Mouse (Mus musculus): ENCODE measurements around the gene Lce3c. TPM values are rescaled to one million over a fixed set of nuclear protein-coding genes. Genes with fewer than 3 reads are reported as not detected.
A peak's percentile ranks its signal among the peaks of the same experiment; 100 is the strongest.

The Lce3c gene
- total RNA-seq (2014; rRNA removed), result not detected in 2 replicates
- not detected in 2 replicates for polyA plus RNA-seq (2015; fragmentation: Nextera tagmentation; extraction: Ambion mirVana)

DNA sequence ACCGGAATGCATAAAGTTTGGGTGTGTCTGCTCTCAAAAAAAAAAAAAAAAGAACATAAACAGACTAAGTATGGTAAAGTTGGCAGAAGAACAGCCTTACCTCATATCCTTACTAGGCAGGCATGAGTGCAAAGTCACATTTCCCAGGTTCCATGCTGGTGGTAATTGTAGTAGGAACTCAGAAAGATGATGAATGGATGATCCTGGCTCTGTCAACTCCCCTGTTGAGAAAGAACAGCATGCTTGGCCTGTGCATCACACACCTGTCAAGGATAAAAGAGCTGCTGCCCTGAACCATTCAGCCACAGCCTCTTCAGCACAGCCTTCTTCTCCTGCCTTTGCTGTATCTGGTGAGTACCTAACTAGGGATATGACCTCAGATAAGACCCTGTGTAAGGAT, at the start of gene Lce3c:
TSS of gene Lce3c (plus strand) at position 301 of the 400 bp plus-strand sequence.
- ATAC-seq, result no peak
- Histone ChIP-seq H3K4me3 (ENCODE audit: low read depth, low read length) (no peak within 1 kb of the TSS), H3K36me3 (ENCODE audit: insufficient read depth) (no peaks in the 10 kb centered on the region), H3K9me3 (ENCODE audit: low read length) (no peaks in the 10 kb centered on the region), H3K4me1 (ENCODE audit: insufficient read depth) (no peaks in the 10 kb centered on the region), H3K27ac (ENCODE audit: low read depth, low read length) (no peak within 1 kb of the TSS), H3K4me2 (ENCODE audit: low read depth) (no peak within 1 kb of the TSS), H3K27me3 (ENCODE audit: insufficient read depth, low read length) (no peaks in the 10 kb centered on the region), H3K9ac (no peak within 1 kb of the TSS)
- WGBS, result 85% methylated on average over 1 of the region's 1 CpGs
- TF ChIP-seq CTCF (IDR thresholded peaks at IDR 0.05; ENCODE audit: low read depth), result no peak
- no peak for DNase-seq

DNA sequence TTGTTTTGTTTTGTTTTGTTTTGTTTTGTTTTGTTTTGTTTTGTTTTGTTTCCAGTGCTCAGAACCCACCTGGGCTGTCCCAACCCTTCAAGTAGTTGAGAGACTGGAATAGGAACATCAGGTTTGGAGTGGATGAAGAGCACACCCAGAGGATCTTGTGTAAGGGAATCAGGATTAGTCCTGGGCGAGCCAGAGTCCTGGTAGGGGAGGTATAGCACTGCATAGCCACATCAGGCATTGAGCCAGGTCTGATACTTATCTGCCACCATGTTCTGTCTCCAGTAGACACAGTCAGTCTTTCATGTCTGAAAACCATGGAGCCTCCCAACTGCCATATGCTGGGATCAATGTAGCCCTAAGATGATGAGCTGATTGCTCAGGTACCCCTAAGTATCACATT, 49.8 kb upstream of the Lce3c start:
- no peaks in the 10 kb centered on the region for H3K4me1 ChIP-seq (ENCODE audit: insufficient read depth)
- H3K4me2 ChIP-seq (ENCODE audit: low read depth), result no peak overlapping the region
- 67% methylated on average over 1 of the region's 1 CpGs for WGBS
- H3K9ac ChIP-seq, result no peak overlapping the region
- no peak overlapping the region for H3K4me3 ChIP-seq (ENCODE audit: low read depth, low read length)
- ATAC-seq (no peak), DNase-seq (no peak)
- H3K27ac ChIP-seq (ENCODE audit: low read depth, low read length), result no peak overlapping the region
- no peaks in the 10 kb centered on the region for H3K9me3 ChIP-seq (ENCODE audit: low read length)
- no peak for TF ChIP-seq CTCF (IDR thresholded peaks at IDR 0.05; ENCODE audit: low read depth)
- no peaks in the 10 kb centered on the region for H3K27me3 ChIP-seq (ENCODE audit: insufficient read depth, low read length)
- no peaks in the 10 kb centered on the region for H3K36me3 ChIP-seq (ENCODE audit: insufficient read depth)

DNA sequence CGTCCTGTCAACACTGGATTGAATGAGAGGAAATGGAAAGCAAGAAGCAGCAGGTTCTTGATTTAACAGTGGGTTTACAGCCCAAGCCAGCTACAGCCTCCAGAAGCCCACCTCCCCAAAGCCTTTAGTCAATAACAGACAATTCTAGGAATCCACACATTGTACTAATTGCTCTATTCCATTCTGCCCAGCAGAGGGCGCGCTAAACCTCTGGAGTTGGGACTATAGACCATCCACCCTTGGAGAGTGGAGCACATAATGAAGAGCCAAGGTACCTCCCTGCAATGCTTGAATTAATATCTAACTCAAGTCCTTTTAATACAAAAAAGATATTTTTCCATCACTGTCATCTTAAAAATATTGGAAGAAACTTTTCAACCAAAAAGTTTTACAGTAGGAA, 41.3 kb upstream of the Lce3c start:
- Histone ChIP-seq H3K27me3 (ENCODE audit: insufficient read depth, low read length) (no peaks in the 10 kb centered on the region), H3K27ac (ENCODE audit: low read depth, low read length) (no peak overlapping the region), H3K4me2 (ENCODE audit: low read depth) (no peak overlapping the region), H3K9ac (no peak overlapping the region), H3K4me3 (ENCODE audit: low read depth, low read length) (no peak overlapping the region), H3K4me1 (ENCODE audit: insufficient read depth) (no peaks in the 10 kb centered on the region), H3K9me3 (ENCODE audit: low read length) (no peaks in the 10 kb centered on the region), H3K36me3 (ENCODE audit: insufficient read depth) (no peaks in the 10 kb centered on the region)
- DNase-seq (peak; percentile 26), ATAC-seq (no peak)
- 21% methylated on average over 3 of the region's 3 CpGs for WGBS
- TF ChIP-seq CTCF (IDR thresholded peaks at IDR 0.05; ENCODE audit: low read depth), result peak; percentile 59

DNA sequence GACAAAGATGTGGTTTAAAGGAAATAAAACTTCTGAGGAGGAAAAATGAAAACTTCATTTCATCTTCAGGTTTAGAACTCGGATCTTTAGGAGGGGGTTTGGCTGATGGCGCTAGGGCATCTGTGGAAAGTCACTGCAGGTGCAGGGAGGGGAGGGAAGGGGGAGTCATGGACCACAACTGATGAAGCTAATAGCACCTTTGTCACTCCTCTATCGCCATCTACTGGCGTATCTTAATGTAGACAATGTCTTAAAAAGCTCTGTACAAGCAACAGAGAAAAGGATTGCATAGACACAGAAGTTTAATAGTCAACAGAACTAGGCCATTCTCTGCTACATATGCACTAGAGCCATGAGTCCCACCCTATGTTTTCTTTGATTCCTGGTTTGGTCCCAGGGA, 40.6 kb upstream of the Lce3c start:
- ATAC-seq, result peak; percentile 62; the same call in 1 of the 2 replicates

DNA sequence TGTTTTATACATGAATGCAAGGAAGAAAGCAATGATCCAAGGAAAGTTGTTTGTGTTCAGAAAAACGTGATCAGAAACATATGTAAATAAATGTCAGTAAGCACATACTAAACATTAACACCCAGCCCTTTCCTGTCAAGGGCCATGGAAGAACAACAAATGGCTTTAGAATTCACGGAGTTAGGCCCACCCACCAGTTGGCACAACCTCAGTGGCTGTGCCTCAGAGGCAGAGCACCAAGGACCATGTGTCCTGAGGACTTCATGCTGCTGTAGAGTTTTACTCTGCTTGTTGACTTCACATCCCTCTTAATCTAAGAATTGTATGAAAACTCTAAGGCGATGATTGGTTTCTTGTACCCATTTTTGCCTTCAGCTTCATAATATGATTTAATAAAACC, 39.1 kb upstream of the Lce3c start:
- no peak overlapping the region for H3K4me3 ChIP-seq (ENCODE audit: low read depth, low read length)
- WGBS, result 51% methylated on average over 3 of the region's 3 CpGs
- H3K36me3 ChIP-seq (ENCODE audit: insufficient read depth), result no peaks in the 10 kb centered on the region
- DNase-seq (no peak), ATAC-seq (no peak)
- TF ChIP-seq CTCF (IDR thresholded peaks at IDR 0.05; ENCODE audit: low read depth), result no peak
- H3K9me3 ChIP-seq (ENCODE audit: low read length), result no peaks in the 10 kb centered on the region
- no peaks in the 10 kb centered on the region for H3K27me3 ChIP-seq (ENCODE audit: insufficient read depth, low read length)
- H3K4me2 ChIP-seq (ENCODE audit: low read depth), result no peak overlapping the region
- H3K4me1 ChIP-seq (ENCODE audit: insufficient read depth), result no peaks in the 10 kb centered on the region
- H3K27ac ChIP-seq (ENCODE audit: low read depth, low read length), result no peak overlapping the region
- no peak overlapping the region for H3K9ac ChIP-seq

More for the DNA sequence above, 40.6 kb upstream of the Lce3c start:
- TF ChIP-seq CTCF (IDR thresholded peaks at IDR 0.05; ENCODE audit: low read depth), result peak; percentile 58
- Histone ChIP-seq H3K9me3 (ENCODE audit: low read length) (no peaks in the 10 kb centered on the region), H3K9ac (no peak overlapping the region), H3K4me3 (ENCODE audit: low read depth, low read length) (no peak overlapping the region), H3K4me2 (ENCODE audit: low read depth) (no peak overlapping the region), H3K27me3 (ENCODE audit: insufficient read depth, low read length) (no peaks in the 10 kb centered on the region), H3K36me3 (ENCODE audit: insufficient read depth) (no peaks in the 10 kb centered on the region), H3K4me1 (ENCODE audit: insufficient read depth) (no peaks in the 10 kb centered on the region), H3K27ac (ENCODE audit: low read depth, low read length) (no peak overlapping the region)
- WGBS, result 33% methylated on average over 4 of the region's 4 CpGs
- peak; percentile 36 for DNase-seq

DNA sequence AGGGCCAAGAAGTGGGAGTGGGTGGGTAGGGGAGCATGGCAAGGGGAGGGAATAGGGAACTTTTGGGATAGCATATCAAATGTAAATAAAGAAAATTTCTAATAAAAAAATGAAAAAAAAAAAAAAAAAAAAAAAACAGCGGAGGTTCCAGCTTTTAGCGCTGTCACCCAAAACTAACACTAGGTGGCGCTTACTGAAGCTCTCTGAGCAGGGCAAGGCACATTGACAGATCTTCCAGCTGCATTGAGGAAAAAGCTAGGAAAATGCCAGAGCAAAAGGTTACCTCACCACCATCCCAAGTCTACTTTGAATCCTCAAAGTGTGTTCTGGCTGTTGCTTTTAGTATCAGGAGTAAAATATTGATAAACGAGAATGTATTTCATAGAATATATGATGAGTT, 36.7 kb upstream of the Lce3c start:
- Histone ChIP-seq H3K9ac (no peak overlapping the region), H3K4me2 (ENCODE audit: low read depth) (no peak overlapping the region), H3K4me3 (ENCODE audit: low read depth, low read length) (no peak overlapping the region), H3K36me3 (ENCODE audit: insufficient read depth) (no peaks in the 10 kb centered on the region), H3K27ac (ENCODE audit: low read depth, low read length) (no peak overlapping the region), H3K4me1 (ENCODE audit: insufficient read depth) (no peaks in the 10 kb centered on the region), H3K9me3 (ENCODE audit: low read length) (no peaks in the 10 kb centered on the region), H3K27me3 (ENCODE audit: insufficient read depth, low read length) (no peaks in the 10 kb centered on the region)
- DNase-seq (peak; percentile 36), ATAC-seq (peak; percentile 70; the same call in 1 of the 2 replicates)
- peak; percentile 67 for TF ChIP-seq CTCF (IDR thresholded peaks at IDR 0.05; ENCODE audit: low read depth)
- WGBS, result 29% methylated on average over 4 of the region's 4 CpGs

DNA sequence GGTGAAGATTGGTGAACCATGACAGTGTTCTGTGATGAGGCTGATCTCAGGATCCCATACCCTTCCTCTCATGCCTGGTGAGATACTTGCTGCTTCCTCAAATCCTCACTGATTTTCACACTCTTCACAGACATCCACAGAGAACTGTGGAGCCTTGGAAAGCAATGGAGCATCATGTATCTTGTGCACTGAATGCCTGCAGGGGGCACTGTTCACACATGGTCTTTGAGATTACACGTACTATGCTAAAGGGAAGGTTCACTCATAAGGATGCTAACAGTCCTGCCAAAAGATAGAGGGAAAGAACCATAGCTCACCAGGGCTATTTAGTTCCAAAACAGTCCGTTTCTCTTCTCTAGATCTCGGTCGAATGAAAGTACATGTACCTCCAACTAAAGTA, 23.9 kb upstream of the Lce3c start:
- DNase-seq, result no peak

More for the DNA sequence above, 23.9 kb upstream of the Lce3c start:
- no peak overlapping the region for H3K9ac ChIP-seq
- no peaks in the 10 kb centered on the region for H3K36me3 ChIP-seq (ENCODE audit: insufficient read depth)
- no peaks in the 10 kb centered on the region for H3K4me1 ChIP-seq (ENCODE audit: insufficient read depth)
- TF ChIP-seq CTCF (IDR thresholded peaks at IDR 0.05; ENCODE audit: low read depth), result peak; percentile 38; the same call in 1 of the 2 replicates
- no peak for ATAC-seq
- H3K9me3 ChIP-seq (ENCODE audit: low read length), result no peaks in the 10 kb centered on the region
- no peak overlapping the region for H3K27ac ChIP-seq (ENCODE audit: low read depth, low read length)
- WGBS, result 66% methylated on average over 4 of the region's 4 CpGs
- no peaks in the 10 kb centered on the region for H3K27me3 ChIP-seq (ENCODE audit: insufficient read depth, low read length)
- no peak overlapping the region for H3K4me2 ChIP-seq (ENCODE audit: low read depth)
- H3K4me3 ChIP-seq (ENCODE audit: low read depth, low read length), result no peak overlapping the region
